Mouse (Mus musculus) neural tube, embryonic 15.5 days (tissue): ENCODE results near the gene Trim56. TPM values are rescaled to one million over a fixed set of nuclear protein-coding genes. Genes with fewer than 3 reads are reported as not detected.

ENCODE experiments used
- ATAC-seq: fragments of 200-750 bp; cut with Nextera tagmentation; 2 replicates; pipeline ENCODE4 v1.8.0; 2017; ENCODE audit warnings: mild to moderate bottlenecking, moderate TSS enrichment, moderate library complexity; ENCODE audit not compliant: low FRiP score
- H3K27ac ChIP-seq: fragments of 300-500 bp; sonication (generic); replicated peaks from 2 replicates; pipeline ENCODE4 v1.5.1; 2015; ENCODE audit warnings: mild to moderate bottlenecking, inconsistent platforms
- H3K27me3 ChIP-seq: fragments of 300-500 bp; sonication (generic); replicated peaks from 2 replicates; pipeline ENCODE4 v1.6.1; 2015; ENCODE audit warnings: inconsistent platforms
- H3K36me3 ChIP-seq: fragments of 300-500 bp; sonication (generic); 2 replicates; pipeline ENCODE4 v1.6.1; 2015; ENCODE audit warnings: inconsistent platforms
- H3K4me1 ChIP-seq: fragments of 300-500 bp; sonication (generic); 2 replicates; pipeline ENCODE4 v1.6.1; 2015; ENCODE audit warnings: inconsistent platforms
- H3K4me2 ChIP-seq: fragments of 300-500 bp; sonication (generic); 2 replicates; pipeline ENCODE4 v1.6.1; 2015; ENCODE audit warnings: inconsistent platforms, mild to moderate bottlenecking, moderate library complexity
- H3K4me3 ChIP-seq: fragments of 300-500 bp; sonication (generic); replicated peaks from 2 replicates; pipeline ENCODE4 v1.5.1; 2015; ENCODE audit warnings: mild to moderate bottlenecking, inconsistent platforms
- H3K9ac ChIP-seq: fragments of 300-500 bp; sonication (generic); replicated peaks from 2 replicates; pipeline ENCODE4 v1.6.1; 2015; ENCODE audit warnings: mild to moderate bottlenecking, inconsistent platforms
- H3K9me3 ChIP-seq: fragments of 300-500 bp; sonication (generic); replicated peaks from 2 replicates; pipeline ENCODE4 v1.6.1; 2016; ENCODE audit warnings: inconsistent platforms
- WGBS: fragments of 180-500 bp; shearing (Covaris S2); methylation state at CpG from one replicate; pipeline ENCODE4 v1.1.7; 2015; ENCODE audit warnings: mixed read lengths; 5-methylcytosine and 5-hydroxymethylcytosine counted together
- polyA plus RNA-seq: library from polyadenylated mRNA; unstranded; fragments of >200 nt; fragmentation: Nextera tagmentation; extraction: Ambion mirVana; gene quantifications from 2 replicates; pipeline ENCODE4 v1.2.1, GENCODE M21; 2015

Gene Trim56
- polyA plus RNA-seq, 1 experiment from 2014 or later = 2.4 TPM

- Histone ChIP-seq H3K4me2 (no peak overlapping the region), H3K36me3 (no peaks in the 10 kb centered on the region), H3K9ac (no peak overlapping the region), H3K9me3 (no peaks in the 10 kb centered on the region), H3K4me1 (no peaks in the 10 kb centered on the region), H3K4me3 (no peak overlapping the region), H3K27me3 (no peaks in the 10 kb centered on the region), H3K27ac (no peak overlapping the region)
- WGBS = 92% methylated on average over 8 of the region's 8 CpGs
- no peak for ATAC-seq
Measured at GRCm38 (mm10) chr5:137087410-137087809, 28.6 kb downstream of the Trim56 start.

GRCm38 (mm10) chr5:137085731-137086130 lies 30.3 kb downstream of the Trim56 start:
- H3K4me2 ChIP-seq = no peak overlapping the region
- no peak overlapping the region for H3K9ac ChIP-seq
- H3K27me3 ChIP-seq = no peaks in the 10 kb centered on the region
- WGBS = 86% methylated on average over 3 of the region's 3 CpGs
- no peak for ATAC-seq
- H3K9me3 ChIP-seq = no peaks in the 10 kb centered on the region
- H3K27ac ChIP-seq = no peak overlapping the region
- no peaks in the 10 kb centered on the region for H3K4me1 ChIP-seq
- no peak overlapping the region for H3K4me3 ChIP-seq
- no peaks in the 10 kb centered on the region for H3K36me3 ChIP-seq

- no peaks in the 10 kb centered on the region for H3K27me3 ChIP-seq
- H3K4me2 ChIP-seq = no peak overlapping the region
- H3K9ac ChIP-seq = no peak overlapping the region
- WGBS = 85% methylated on average over 6 of the region's 6 CpGs
- no peaks in the 10 kb centered on the region for H3K4me1 ChIP-seq
- ATAC-seq = no peak
- no peaks in the 10 kb centered on the region for H3K36me3 ChIP-seq
- no peaks in the 10 kb centered on the region for H3K9me3 ChIP-seq
- no peak overlapping the region for H3K4me3 ChIP-seq
- H3K27ac ChIP-seq = no peak overlapping the region
Measured at GRCm38 (mm10) chr5:137085021-137085420, 31.0 kb downstream of the Trim56 start.

- no peaks in the 10 kb centered on the region for H3K27me3 ChIP-seq
- WGBS = 86% methylated on average over 4 of the region's 4 CpGs
- no peaks in the 10 kb centered on the region for H3K9me3 ChIP-seq
- no peak overlapping the region for H3K27ac ChIP-seq
- no peaks in the 10 kb centered on the region for H3K4me1 ChIP-seq
- H3K9ac ChIP-seq = no peak overlapping the region
- H3K4me3 ChIP-seq = no peak overlapping the region
- no peak overlapping the region for H3K4me2 ChIP-seq
- ATAC-seq = no peak
- no peaks in the 10 kb centered on the region for H3K36me3 ChIP-seq
Measured at GRCm38 (mm10) chr5:137083051-137083450, 33.0 kb downstream of the Trim56 start.

GRCm38 (mm10) chr5:137079849-137080248 lies 36.2 kb downstream of the Trim56 start:
- no peak for ATAC-seq
- no peaks in the 10 kb centered on the region for H3K27me3 ChIP-seq
- no peak overlapping the region for H3K9ac ChIP-seq
- H3K36me3 ChIP-seq = no peaks in the 10 kb centered on the region
- 79% methylated on average over 5 of the region's 5 CpGs for WGBS
- no peak overlapping the region for H3K4me3 ChIP-seq
- H3K9me3 ChIP-seq = no peaks in the 10 kb centered on the region
- H3K27ac ChIP-seq = no peak overlapping the region
- H3K4me1 ChIP-seq = no peaks in the 10 kb centered on the region
- no peak overlapping the region for H3K4me2 ChIP-seq

GRCm38 (mm10) chr5:137078616-137079015 lies 37.4 kb downstream of the Trim56 start:
- WGBS = 77% methylated on average over 6 of the region's 6 CpGs
- Histone ChIP-seq H3K9ac (no peak overlapping the region), H3K27me3 (no peaks in the 10 kb centered on the region), H3K4me3 (no peak overlapping the region), H3K4me2 (no peak overlapping the region), H3K4me1 (no peaks in the 10 kb centered on the region), H3K9me3 (no peaks in the 10 kb centered on the region), H3K36me3 (no peaks in the 10 kb centered on the region), H3K27ac (no peak overlapping the region)
- no peak for ATAC-seq

GRCm38 (mm10) chr5:137078041-137078440 lies 38.0 kb downstream of the Trim56 start:
- Histone ChIP-seq H3K9me3 (no peaks in the 10 kb centered on the region), H3K4me3 (no peak overlapping the region), H3K36me3 (no peaks in the 10 kb centered on the region), H3K27ac (no peak overlapping the region), H3K4me2 (no peak overlapping the region), H3K9ac (no peak overlapping the region), H3K27me3 (no peaks in the 10 kb centered on the region), H3K4me1 (no peaks in the 10 kb centered on the region)
- WGBS = 87% methylated on average over 14 of the region's 14 CpGs
- no peak for ATAC-seq

- no peak for ATAC-seq
- Histone ChIP-seq H3K9ac (no peak overlapping the region), H3K4me2 (no peak overlapping the region), H3K27ac (no peak overlapping the region), H3K36me3 (no peaks in the 10 kb centered on the region), H3K27me3 (no peaks in the 10 kb centered on the region), H3K4me3 (no peak overlapping the region), H3K9me3 (no peaks in the 10 kb centered on the region), H3K4me1 (peaks cover 8% of the 10 kb centered on the region)
- 91% methylated on average over 7 of the region's 7 CpGs for WGBS
Measured at GRCm38 (mm10) chr5:137077187-137077586, 38.8 kb downstream of the Trim56 start.

GRCm38 (mm10) chr5:137076191-137076930 lies 39.6 kb downstream of the Trim56 start:
- Histone ChIP-seq H3K4me3 (no peak overlapping the region), H3K27ac (no peak overlapping the region), H3K4me2 (no peak overlapping the region), H3K4me1 (peaks cover 14% of the 10 kb centered on the region), H3K36me3 (no peaks in the 10 kb centered on the region), H3K9me3 (no peaks in the 10 kb centered on the region), H3K9ac (no peak overlapping the region), H3K27me3 (no peaks in the 10 kb centered on the region)
- no peak for ATAC-seq
- 64% methylated on average over 11 of the region's 12 CpGs for WGBS

GRCm38 (mm10) chr5:137075726-137076125 lies 40.3 kb downstream of the Trim56 start:
- Histone ChIP-seq H3K9ac (no peak overlapping the region), H3K36me3 (no peaks in the 10 kb centered on the region), H3K9me3 (no peaks in the 10 kb centered on the region), H3K27me3 (peaks cover 3% of the 10 kb centered on the region; the same call in 1 of the 2 replicates), H3K4me3 (no peak overlapping the region), H3K27ac (no peak overlapping the region), H3K4me1 (peaks cover 14% of the 10 kb centered on the region), H3K4me2 (no peak overlapping the region)
- WGBS = 70% methylated on average over 6 of the region's 6 CpGs
- no peak for ATAC-seq

GRCm38 (mm10) chr5:137074191-137074651 lies 41.8 kb downstream of the Trim56 start:
- peaks cover 14% of the 10 kb centered on the region for H3K4me1 ChIP-seq
- no peak overlapping the region for H3K9ac ChIP-seq
- peaks cover 6% of the 10 kb centered on the region; the same call in 1 of the 2 replicates for H3K27me3 ChIP-seq
- no peak overlapping the region for H3K4me2 ChIP-seq
- no peak overlapping the region for H3K27ac ChIP-seq
- H3K36me3 ChIP-seq = no peaks in the 10 kb centered on the region
- H3K9me3 ChIP-seq = no peaks in the 10 kb centered on the region
- no peak overlapping the region for H3K4me3 ChIP-seq
- no peak for ATAC-seq
- 43% methylated on average over 6 of the region's 6 CpGs for WGBS

- Histone ChIP-seq H3K4me3 (no peak overlapping the region), H3K27me3 (peaks cover 6% of the 10 kb centered on the region; the same call in 1 of the 2 replicates), H3K9ac (no peak overlapping the region), H3K27ac (no peak overlapping the region), H3K9me3 (no peaks in the 10 kb centered on the region), H3K4me2 (no peak overlapping the region), H3K36me3 (no peaks in the 10 kb centered on the region), H3K4me1 (peaks cover 14% of the 10 kb centered on the region)
- ATAC-seq = no peak
- WGBS = 96% methylated on average over 8 of the region's 8 CpGs
Measured at GRCm38 (mm10) chr5:137073141-137073540, 42.9 kb downstream of the Trim56 start.
